Mouse (Mus musculus): ENCODE data around the gene Zfp366. TPM values are rescaled to one million over a fixed set of nuclear protein-coding genes. Genes with fewer than 3 reads are reported as not detected.

Gene Zfp366
- polyA plus RNA-seq, 1 experiment from 2014 or later: 0.49 TPM

GRCm38 (mm10) chr13:99212976-99213375, 28.4 kb downstream of the Zfp366 start:
- Histone ChIP-seq H3K9ac (replicated peaks) (no peak overlapping the region), H3K36me3 (no peaks in the 10 kb centered on the region), H3K27ac (no peak overlapping the region), H3K27me3 (no peaks in the 10 kb centered on the region), H3K9me3 (no peaks in the 10 kb centered on the region), H3K4me3 (replicated peaks) (no peak overlapping the region), H3K4me2 (no peak overlapping the region), H3K4me1 (replicated peaks) (no peaks in the 10 kb centered on the region)
- no peak for ATAC-seq (ENCODE audit: insufficient number of reproducible peaks, insufficient read depth, low FRiP score, low TSS enrichment, low read depth)
- 78% methylated on average over 5 of the region's 5 CpGs for WGBS

GRCm38 (mm10) chr13:99216005-99216404, 31.4 kb downstream of the Zfp366 start:
- Histone ChIP-seq H3K9ac (replicated peaks) (no peak overlapping the region), H3K4me2 (no peak overlapping the region), H3K36me3 (no peaks in the 10 kb centered on the region), H3K9me3 (no peaks in the 10 kb centered on the region), H3K4me1 (replicated peaks) (no peaks in the 10 kb centered on the region), H3K4me3 (replicated peaks) (no peak overlapping the region), H3K27me3 (no peaks in the 10 kb centered on the region), H3K27ac (no peak overlapping the region)
- ATAC-seq (ENCODE audit: insufficient number of reproducible peaks, insufficient read depth, low FRiP score, low TSS enrichment, low read depth): no peak
- 77% methylated on average over 2 of the region's 2 CpGs for WGBS

- no peak for ATAC-seq (ENCODE audit: insufficient number of reproducible peaks, insufficient read depth, low FRiP score, low TSS enrichment, low read depth)
- H3K9me3 ChIP-seq: no peaks in the 10 kb centered on the region
- no peak overlapping the region for H3K9ac ChIP-seq (replicated peaks)
- no peak overlapping the region for H3K4me3 ChIP-seq (replicated peaks)
- 57% methylated on average over 4 of the region's 4 CpGs for WGBS
- no peak overlapping the region for H3K4me2 ChIP-seq
- no peak overlapping the region for H3K27ac ChIP-seq
- H3K4me1 ChIP-seq (replicated peaks): peaks cover 2% of the 10 kb centered on the region; the same call in 1 of the 2 replicates
- no peaks in the 10 kb centered on the region for H3K36me3 ChIP-seq
- no peaks in the 10 kb centered on the region for H3K27me3 ChIP-seq
Observed at GRCm38 (mm10) chr13:99217984-99218383, 33.4 kb downstream of the Zfp366 start.

- no peak overlapping the region for H3K4me3 ChIP-seq (replicated peaks)
- no peak overlapping the region for H3K27ac ChIP-seq
- H3K36me3 ChIP-seq: no peaks in the 10 kb centered on the region
- H3K4me2 ChIP-seq: no peak overlapping the region
- H3K27me3 ChIP-seq: no peaks in the 10 kb centered on the region
- 86% methylated on average over 4 of the region's 4 CpGs for WGBS
- peaks cover 5% of the 10 kb centered on the region; the same call in 1 of the 2 replicates for H3K4me1 ChIP-seq (replicated peaks)
- no peak for ATAC-seq (ENCODE audit: insufficient number of reproducible peaks, insufficient read depth, low FRiP score, low TSS enrichment, low read depth)
- no peaks in the 10 kb centered on the region for H3K9me3 ChIP-seq
- no peak overlapping the region for H3K9ac ChIP-seq (replicated peaks)
Observed at GRCm38 (mm10) chr13:99219586-99219985, 35.0 kb downstream of the Zfp366 start.

- H3K4me3 ChIP-seq (replicated peaks): no peak overlapping the region
- peaks cover 9% of the 10 kb centered on the region for H3K4me1 ChIP-seq (replicated peaks)
- ATAC-seq (ENCODE audit: insufficient number of reproducible peaks, insufficient read depth, low FRiP score, low TSS enrichment, low read depth): no peak
- H3K9ac ChIP-seq (replicated peaks): no peak overlapping the region
- H3K9me3 ChIP-seq: no peaks in the 10 kb centered on the region
- 94% methylated on average over 3 of the region's 3 CpGs for WGBS
- no peak overlapping the region for H3K27ac ChIP-seq
- H3K27me3 ChIP-seq: no peaks in the 10 kb centered on the region
- H3K36me3 ChIP-seq: no peaks in the 10 kb centered on the region
- H3K4me2 ChIP-seq: no peak overlapping the region
Observed at GRCm38 (mm10) chr13:99221996-99222395, 37.4 kb downstream of the Zfp366 start.

GRCm38 (mm10) chr13:99222476-99222875, 37.9 kb downstream of the Zfp366 start:
- H3K27ac ChIP-seq: no peak overlapping the region
- no peak overlapping the region for H3K4me2 ChIP-seq
- ATAC-seq (ENCODE audit: insufficient number of reproducible peaks, insufficient read depth, low FRiP score, low TSS enrichment, low read depth): no peak
- H3K36me3 ChIP-seq: no peaks in the 10 kb centered on the region
- WGBS: 92% methylated on average over 5 of the region's 5 CpGs
- H3K9ac ChIP-seq (replicated peaks): no peak overlapping the region
- H3K27me3 ChIP-seq: no peaks in the 10 kb centered on the region
- H3K4me1 ChIP-seq (replicated peaks): peaks cover 9% of the 10 kb centered on the region
- no peak overlapping the region for H3K4me3 ChIP-seq (replicated peaks)
- no peaks in the 10 kb centered on the region for H3K9me3 ChIP-seq

GRCm38 (mm10) chr13:99223321-99223884, 38.8 kb downstream of the Zfp366 start:
- Histone ChIP-seq H3K9me3 (no peaks in the 10 kb centered on the region), H3K4me3 (replicated peaks) (no peak overlapping the region), H3K4me1 (replicated peaks) (peaks cover 9% of the 10 kb centered on the region), H3K9ac (replicated peaks) (no peak overlapping the region), H3K27me3 (no peaks in the 10 kb centered on the region), H3K36me3 (no peaks in the 10 kb centered on the region), H3K4me2 (no peak overlapping the region), H3K27ac (no peak overlapping the region)
- WGBS: 73% methylated on average over 8 of the region's 8 CpGs
- no peak for ATAC-seq (ENCODE audit: insufficient number of reproducible peaks, insufficient read depth, low FRiP score, low TSS enrichment, low read depth)

- Histone ChIP-seq H3K4me1 (replicated peaks) (peaks cover 9% of the 10 kb centered on the region), H3K9ac (replicated peaks) (no peak overlapping the region), H3K36me3 (no peaks in the 10 kb centered on the region), H3K27ac (no peak overlapping the region), H3K4me3 (replicated peaks) (no peak overlapping the region), H3K27me3 (no peaks in the 10 kb centered on the region), H3K9me3 (no peaks in the 10 kb centered on the region), H3K4me2 (no peak overlapping the region)
- 94% methylated on average over 8 of the region's 8 CpGs for WGBS
- no peak for ATAC-seq (ENCODE audit: insufficient number of reproducible peaks, insufficient read depth, low FRiP score, low TSS enrichment, low read depth)
Observed at GRCm38 (mm10) chr13:99223917-99224316, 39.3 kb downstream of the Zfp366 start.

GRCm38 (mm10) chr13:99225374-99226240, 41.0 kb downstream of the Zfp366 start:
- WGBS: 64% methylated on average over 10 of the region's 10 CpGs
- no peaks in the 10 kb centered on the region for H3K36me3 ChIP-seq
- H3K4me3 ChIP-seq (replicated peaks): no peak overlapping the region
- peaks cover 9% of the 10 kb centered on the region for H3K4me1 ChIP-seq (replicated peaks)
- no peak overlapping the region for H3K9ac ChIP-seq (replicated peaks)
- H3K4me2 ChIP-seq: no peak overlapping the region
- H3K27ac ChIP-seq: no peak overlapping the region
- no peaks in the 10 kb centered on the region for H3K27me3 ChIP-seq
- no peak for ATAC-seq (ENCODE audit: insufficient number of reproducible peaks, insufficient read depth, low FRiP score, low TSS enrichment, low read depth)
- H3K9me3 ChIP-seq: no peaks in the 10 kb centered on the region

- no peaks in the 10 kb centered on the region for H3K27me3 ChIP-seq
- H3K4me1 ChIP-seq (replicated peaks): peaks cover 9% of the 10 kb centered on the region
- H3K4me2 ChIP-seq: no peak overlapping the region
- WGBS: 85% methylated on average over 3 of the region's 3 CpGs
- H3K36me3 ChIP-seq: no peaks in the 10 kb centered on the region
- H3K4me3 ChIP-seq (replicated peaks): no peak overlapping the region
- no peak overlapping the region for H3K9ac ChIP-seq (replicated peaks)
- no peak overlapping the region for H3K27ac ChIP-seq
- H3K9me3 ChIP-seq: no peaks in the 10 kb centered on the region
- no peak for ATAC-seq (ENCODE audit: insufficient number of reproducible peaks, insufficient read depth, low FRiP score, low TSS enrichment, low read depth)
Observed at GRCm38 (mm10) chr13:99226809-99227208, 42.2 kb downstream of the Zfp366 start.

- H3K27ac ChIP-seq: no peak overlapping the region
- H3K9ac ChIP-seq (replicated peaks): no peak overlapping the region
- H3K36me3 ChIP-seq: no peaks in the 10 kb centered on the region
- H3K27me3 ChIP-seq: no peaks in the 10 kb centered on the region
- no peak for ATAC-seq (ENCODE audit: insufficient number of reproducible peaks, insufficient read depth, low FRiP score, low TSS enrichment, low read depth)
- H3K4me2 ChIP-seq: no peak overlapping the region
- WGBS: 91% methylated on average over 16 of the region's 16 CpGs
- no peak overlapping the region for H3K4me3 ChIP-seq (replicated peaks)
- no peaks in the 10 kb centered on the region for H3K9me3 ChIP-seq
- H3K4me1 ChIP-seq (replicated peaks): peaks cover 9% of the 10 kb centered on the region
Observed at GRCm38 (mm10) chr13:99227456-99228250, 43.0 kb downstream of the Zfp366 start.
